Mouse (Mus musculus) myocyte (in vitro differentiated cells): ENCODE measurements at regions not wholly inside any gene's neighbourhood (a gene's known extent, or its start where the extent isn't known, plus 50 kb on each side); places are given as distances from the start of the nearest gene placed in this dataset.

ENCODE experiments used
- H3K27me3 ChIP-seq: one replicate; pipeline ENCODE4 v1.6.1; 2011; ENCODE audit not compliant: control insufficient read depth, insufficient read depth, insufficient read length
- H3K36me3 ChIP-seq: one replicate; pipeline ENCODE4 v1.6.1; 2011; ENCODE audit not compliant: control insufficient read depth, insufficient read depth
- H3K4me2 ChIP-seq: one replicate; pipeline ENCODE4 v1.6.1; 2011; ENCODE audit warnings: low read depth, control low read depth
- H3K4me3 ChIP-seq: one replicate; pipeline ENCODE4 v1.5.1; 2011; ENCODE audit warnings: mild to moderate bottlenecking, control low read depth, moderate library complexity
- H3K79me2 ChIP-seq: one replicate; pipeline ENCODE4 v1.6.1; 2011; ENCODE audit not compliant: control insufficient read depth, insufficient read depth
- H3ac ChIP-seq: one replicate; pipeline ENCODE4 v1.6.1; 2011; ENCODE audit not compliant: control insufficient read depth, insufficient read length
- CEBPB ChIP-seq: IDR thresholded peaks from 2 replicates; pipeline ENCODE4 v1.6.1; 2011; ENCODE audit warnings: mild to moderate bottlenecking, moderate library complexity; ENCODE audit not compliant: poor library complexity, insufficient read depth, severe bottlenecking
- E2F4 ChIP-seq: IDR thresholded peaks from one replicate; pipeline ENCODE4 v1.6.1; 2011; ENCODE audit warnings: mild to moderate bottlenecking, control low read depth, moderate library complexity; ENCODE audit not compliant: insufficient read depth
- MAX ChIP-seq: IDR thresholded peaks from one replicate; pipeline ENCODE4 v1.6.1; 2011; ENCODE audit warnings: low read depth, mild to moderate bottlenecking, control low read depth
- MYOD1 ChIP-seq, 3 experiments: IDR thresholded peaks; one replicate each; pipeline ENCODE4 v1.6.1; 2011; ENCODE audit warnings: control low read depth in 2 of 3, low read depth in 2 of 3, mild to moderate bottlenecking in 2 of 3, moderate library complexity in 1 of 3; ENCODE audit not compliant: insufficient read length in 2 of 3, control insufficient read depth in 1 of 3
- MYOG ChIP-seq, 3 experiments: IDR thresholded peaks; one replicate each; pipeline ENCODE4 v1.6.1; 2011; ENCODE audit warnings: control low read depth in 2 of 3, low read depth in 2 of 3, mild to moderate bottlenecking in 2 of 3; ENCODE audit not compliant: insufficient read length in 2 of 3, control insufficient read depth in 1 of 3, insufficient read depth in 1 of 3
- POLR2A ChIP-seq: IDR thresholded peaks from one replicate; pipeline ENCODE4 v1.6.1; 2011; ENCODE audit warnings: low read depth, mild to moderate bottlenecking, control low read depth, moderate library complexity; ENCODE audit not compliant: insufficient read length
- POLR2AphosphoS2 ChIP-seq: IDR thresholded peaks from one replicate; pipeline ENCODE4 v1.6.1; 2011; ENCODE audit warnings: low read depth, control low read depth; ENCODE audit not compliant: insufficient read length
- REST ChIP-seq: IDR thresholded peaks from one replicate; pipeline ENCODE4 v1.6.1; 2011; ENCODE audit warnings: mild to moderate bottlenecking, control low read depth, moderate library complexity; ENCODE audit not compliant: insufficient read depth, insufficient read length
- SRF ChIP-seq: IDR thresholded peaks from one replicate; pipeline ENCODE4 v1.6.1; 2011; ENCODE audit warnings: low read depth; ENCODE audit not compliant: control insufficient read depth, insufficient read length
- TCF12 ChIP-seq: IDR thresholded peaks from one replicate; pipeline ENCODE4 v1.6.1; 2011; ENCODE audit warnings: mild to moderate bottlenecking, control low read depth; ENCODE audit not compliant: poor library complexity, insufficient read depth, severe bottlenecking
- TCF3 ChIP-seq: IDR thresholded peaks from one replicate; pipeline ENCODE4 v1.6.1; 2011; ENCODE audit warnings: low read depth, control low read depth; ENCODE audit not compliant: insufficient read length
- USF1 ChIP-seq: IDR thresholded peaks from one replicate; pipeline ENCODE4 v1.6.1; 2011; ENCODE audit warnings: low read depth, mild to moderate bottlenecking, control low read depth, moderate library complexity

- Histone ChIP-seq H3K4me2 (no peak overlapping the region), H3K27me3 (no peaks in the 10 kb centered on the region), H3K4me3 (no peak overlapping the region), H3ac (no peak overlapping the region), H3K36me3 (no peaks in the 10 kb centered on the region), H3K79me2 (no peaks in the 10 kb centered on the region)
- TF ChIP-seq SRF (no peak), MAX (no peak), MYOD1 (IDR thresholded peaks at IDR 0.05; ENCODE audit: control insufficient read depth in 1 of 3, insufficient read length in 2 of 3, low read depth in 2 of 3) (no peak), POLR2A (no peak), MYOG (IDR thresholded peaks at IDR 0.05; ENCODE audit: control insufficient read depth in 1 of 3, insufficient read depth in 1 of 3, insufficient read length in 2 of 3, low read depth in 2 of 3) (no peak), CEBPB (no peak), POLR2AphosphoS2 (no peak), TCF3 (no peak), E2F4 (no peak), TCF12 (no peak), USF1 (no peak), REST (no peak)
Observed at GRCm38 (mm10) chr16:18713017-18713416, 63.6 kb upstream of the Cldn5 start.

DNA sequence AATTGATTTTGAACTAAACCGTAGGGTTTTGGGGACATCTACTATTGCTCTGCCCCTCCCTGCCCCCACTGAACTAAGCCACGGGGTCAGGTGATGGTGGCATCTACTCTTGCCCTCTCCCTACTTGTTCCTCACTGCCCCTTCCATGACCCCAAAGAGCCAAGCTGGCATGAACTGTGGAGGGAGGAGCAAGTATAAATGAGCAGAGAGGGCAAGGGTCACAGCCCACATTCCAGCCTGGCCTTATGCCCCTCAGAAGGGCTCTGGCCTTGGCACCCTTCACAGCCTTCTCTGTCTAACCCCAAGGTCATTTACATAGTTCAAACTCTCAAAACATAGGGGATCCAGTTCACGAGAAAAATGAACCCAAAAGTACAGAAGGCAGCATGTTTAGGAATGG is 61.3 kb upstream of the Cldn5 start:
- no peak overlapping the region for H3K4me3 ChIP-seq
- no peak overlapping the region for H3K4me2 ChIP-seq
- no peaks in the 10 kb centered on the region for H3K36me3 ChIP-seq
- no peak overlapping the region for H3ac ChIP-seq
- TF ChIP-seq CEBPB (no peak), MYOG (IDR thresholded peaks at IDR 0.05; ENCODE audit: control insufficient read depth in 1 of 3, insufficient read depth in 1 of 3, insufficient read length in 2 of 3, low read depth in 2 of 3) (no peak), POLR2AphosphoS2 (no peak), POLR2A (no peak), TCF3 (no peak), SRF (no peak), MAX (no peak), E2F4 (no peak), USF1 (no peak), REST (no peak), MYOD1 (IDR thresholded peaks at IDR 0.05; ENCODE audit: control insufficient read depth in 1 of 3, insufficient read length in 2 of 3, low read depth in 2 of 3) (no peak), TCF12 (no peak)
- H3K27me3 ChIP-seq = no peaks in the 10 kb centered on the region
- no peaks in the 10 kb centered on the region for H3K79me2 ChIP-seq

GRCm38 (mm10) chr16:18718040-18718439 is 58.6 kb upstream of the Cldn5 start:
- Histone ChIP-seq H3K4me2 (no peak overlapping the region), H3K36me3 (no peaks in the 10 kb centered on the region), H3ac (no peak overlapping the region), H3K79me2 (no peaks in the 10 kb centered on the region), H3K4me3 (no peak overlapping the region), H3K27me3 (no peaks in the 10 kb centered on the region)
- TF ChIP-seq SRF (no peak), CEBPB (no peak), E2F4 (no peak), REST (no peak), USF1 (no peak), TCF12 (no peak), POLR2A (no peak), POLR2AphosphoS2 (no peak), MYOG (IDR thresholded peaks at IDR 0.05; ENCODE audit: control insufficient read depth in 1 of 3, insufficient read depth in 1 of 3, insufficient read length in 2 of 3, low read depth in 2 of 3) (no peak), TCF3 (no peak), MAX (no peak), MYOD1 (IDR thresholded peaks at IDR 0.05; ENCODE audit: control insufficient read depth in 1 of 3, insufficient read length in 2 of 3, low read depth in 2 of 3) (no peak)

- Histone ChIP-seq H3K79me2 (no peaks in the 10 kb centered on the region), H3ac (no peak overlapping the region), H3K4me3 (no peak overlapping the region), H3K36me3 (no peaks in the 10 kb centered on the region), H3K4me2 (no peak overlapping the region), H3K27me3 (no peaks in the 10 kb centered on the region)
- TF ChIP-seq SRF = no peak
Observed at GRCm38 (mm10) chr16:18720433-18721233, 56.0 kb upstream of the Cldn5 start.

DNA sequence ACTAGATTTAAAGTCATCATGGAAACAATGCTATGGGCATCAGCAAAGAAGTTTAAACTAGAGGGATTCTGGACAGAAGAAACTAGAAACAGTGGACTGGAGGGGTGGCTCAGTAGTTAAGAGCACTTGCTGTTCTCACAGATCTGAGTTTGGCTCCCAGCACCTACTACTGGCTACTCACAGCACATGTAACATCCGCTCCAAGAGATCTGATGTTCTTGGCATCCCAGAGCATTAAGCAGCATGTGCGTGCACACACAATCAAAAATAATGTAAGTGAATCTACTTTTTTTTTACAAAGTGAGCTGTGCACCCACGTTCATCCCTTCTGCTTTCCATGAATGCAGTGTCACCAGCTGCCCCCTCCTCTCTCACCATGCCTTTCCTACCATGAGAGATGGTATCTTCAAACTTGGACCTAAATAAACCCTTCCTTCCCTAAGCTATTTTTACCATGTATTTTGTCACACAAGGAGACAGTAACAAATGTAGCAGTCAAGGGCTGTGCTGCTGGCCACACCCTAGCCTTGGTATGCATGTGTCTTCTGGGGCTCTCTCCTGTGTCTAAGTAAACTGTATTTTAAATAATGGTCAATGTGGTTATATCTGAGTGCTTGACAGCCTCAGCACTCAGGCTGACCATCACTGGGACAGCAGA is 53.3 kb upstream of the Cldn5 start:
- H3K4me3 ChIP-seq = no peak overlapping the region
- H3K79me2 ChIP-seq = no peaks in the 10 kb centered on the region
- H3K4me2 ChIP-seq = no peak overlapping the region
- H3K36me3 ChIP-seq = no peaks in the 10 kb centered on the region
- TF ChIP-seq MYOD1 (IDR thresholded peaks at IDR 0.05; ENCODE audit: control insufficient read depth in 1 of 3, insufficient read length in 2 of 3, low read depth in 2 of 3) = no peak
- no peak for TF ChIP-seq MAX
- no peak for TF ChIP-seq TCF12
- TF ChIP-seq SRF = no peak
- TF ChIP-seq TCF3 = no peak
- TF ChIP-seq POLR2A = no peak
- no peak for TF ChIP-seq CEBPB
- no peak for TF ChIP-seq POLR2AphosphoS2
- TF ChIP-seq MYOG (IDR thresholded peaks at IDR 0.05; ENCODE audit: control insufficient read depth in 1 of 3, insufficient read depth in 1 of 3, insufficient read length in 2 of 3, low read depth in 2 of 3) = no peak
- TF ChIP-seq USF1 = no peak
- no peak for TF ChIP-seq E2F4
- TF ChIP-seq REST = no peak
- H3ac ChIP-seq = no peak overlapping the region
- no peaks in the 10 kb centered on the region for H3K27me3 ChIP-seq
